Mouse (Mus musculus) stomach, embryonic 16.5 days (tissue): ENCODE measurements around the gene Auts2. TPM values are rescaled to one million over a fixed set of nuclear protein-coding genes. Genes with fewer than 3 reads are reported as not detected.

Experiments
- ATAC-seq: fragments of 200-750 bp; cut with Nextera tagmentation; 2 replicates; pipeline ENCODE4 v1.8.0; 2017; ENCODE audit warnings: moderate number of reproducible peaks, moderate TSS enrichment; ENCODE audit not compliant: insufficient read depth, low FRiP score
- H3K27ac ChIP-seq: fragments of 300-500 bp; sonication (generic); 2 replicates; pipeline ENCODE4 v1.5.1; 2014; ENCODE audit warnings: low read length
- H3K27me3 ChIP-seq: fragments of 300-500 bp; sonication (generic); 2 replicates; pipeline ENCODE4 v1.6.1; 2014; ENCODE audit warnings: low read length, control low read depth, mixed read lengths; ENCODE audit not compliant: control insufficient read depth, insufficient read depth
- H3K36me3 ChIP-seq: fragments of 300-500 bp; sonication (generic); 2 replicates; pipeline ENCODE4 v1.6.1; 2014; ENCODE audit warnings: low read length; ENCODE audit not compliant: control insufficient read depth, insufficient read depth
- H3K4me1 ChIP-seq: fragments of 300-500 bp; sonication (generic); 2 replicates; pipeline ENCODE4 v1.6.1; 2014; ENCODE audit warnings: low read length, control low read depth, mixed read lengths; ENCODE audit not compliant: control insufficient read depth, insufficient read depth
- H3K4me2 ChIP-seq: fragments of 300-500 bp; sonication (generic); 2 replicates; pipeline ENCODE4 v1.6.1; 2014; ENCODE audit warnings: low read depth, low read length, mixed read lengths
- H3K4me3 ChIP-seq: fragments of 300-500 bp; sonication (generic); replicated peaks from 2 replicates; pipeline ENCODE4 v1.5.1; 2014; ENCODE audit warnings: mild to moderate bottlenecking, low read length
- H3K9ac ChIP-seq: fragments of 300-500 bp; sonication (generic); 2 replicates; pipeline ENCODE4 v1.6.1; 2014; ENCODE audit warnings: low read length
- H3K9me3 ChIP-seq: fragments of 300-500 bp; sonication (generic); replicated peaks from 2 replicates; pipeline ENCODE4 v1.6.1; 2016; ENCODE audit warnings: low read length, control low read depth; ENCODE audit not compliant: control insufficient read depth
- WGBS: fragments of 180-500 bp; shearing (Covaris S2); extraction: QIAGEN DNeasy Blood & Tissue Kit; methylation state at CpG from one replicate; pipeline ENCODE4 v1.1.7; 2014; 5-methylcytosine and 5-hydroxymethylcytosine counted together
- polyA plus RNA-seq: library from polyadenylated mRNA; unstranded; fragments of >200 nt; fragmentation: Nextera tagmentation; extraction: Ambion mirVana; gene quantifications from 2 replicates; pipeline ENCODE4 v1.2.1, GENCODE M21; 2015

Auts2 gene
- polyA plus RNA-seq, 1 experiment from 2014 or later: 20.1 TPM

- H3K4me1 ChIP-seq: peaks cover 6% of the 10 kb centered on the region; the same call in 1 of the 2 replicates
- H3K4me2 ChIP-seq: peak overlapping the region; percentile 87
- peak overlapping the region; percentile 77 for H3K4me3 ChIP-seq
- no peaks in the 10 kb centered on the region for H3K9me3 ChIP-seq
- H3K27ac ChIP-seq: peak overlapping the region; percentile 83
- H3K27me3 ChIP-seq: no peaks in the 10 kb centered on the region; the same call in 1 of the 2 replicates
- no peaks in the 10 kb centered on the region for H3K36me3 ChIP-seq
- H3K9ac ChIP-seq: peak overlapping the region; percentile 80
- ATAC-seq: no peak
- under 1% methylated on average over 46 of the region's 46 CpGs for WGBS
Measured at GRCm38 (mm10) chr5:132541371-132541931, 1.7 kb downstream of the Auts2 start.

- H3K36me3 ChIP-seq: no peaks in the 10 kb centered on the region
- peaks cover 6% of the 10 kb centered on the region; the same call in 1 of the 2 replicates for H3K4me1 ChIP-seq
- 6% methylated on average over 7 of the region's 7 CpGs for WGBS
- no peaks in the 10 kb centered on the region; the same call in 1 of the 2 replicates for H3K27me3 ChIP-seq
- H3K9me3 ChIP-seq: no peaks in the 10 kb centered on the region
- H3K4me3 ChIP-seq: peak overlapping the region; percentile 77
- peak overlapping the region; percentile 87 for H3K4me2 ChIP-seq
- ATAC-seq: no peak
- peak overlapping the region; percentile 83; the same call in 1 of the 2 replicates for H3K27ac ChIP-seq
- H3K9ac ChIP-seq: peak overlapping the region; percentile 80
Measured at GRCm38 (mm10) chr5:132540841-132541311, 2.3 kb downstream of the Auts2 start.

GRCm38 (mm10) chr5:132537475-132537874 lies 5.7 kb downstream of the Auts2 start:
- Histone ChIP-seq H3K4me1 (peaks cover 6% of the 10 kb centered on the region; the same call in 1 of the 2 replicates), H3K9ac (no peak overlapping the region), H3K9me3 (no peaks in the 10 kb centered on the region), H3K27ac (no peak overlapping the region), H3K4me3 (no peak overlapping the region), H3K27me3 (no peaks in the 10 kb centered on the region), H3K4me2 (no peak overlapping the region), H3K36me3 (no peaks in the 10 kb centered on the region)
- 79% methylated on average over 4 of the region's 4 CpGs for WGBS
- ATAC-seq: no peak

GRCm38 (mm10) chr5:132526395-132526794 lies 16.7 kb downstream of the Auts2 start:
- 0 out of 2 replicates have a peak, but pooled peaks cover 8% of the 10 kb centered on the region for H3K4me1 ChIP-seq
- no peak overlapping the region for H3K4me3 ChIP-seq
- H3K36me3 ChIP-seq: no peaks in the 10 kb centered on the region
- no peak for ATAC-seq
- H3K27me3 ChIP-seq: no peaks in the 10 kb centered on the region
- H3K4me2 ChIP-seq: no peak overlapping the region
- 83% methylated on average over 3 of the region's 3 CpGs for WGBS
- H3K27ac ChIP-seq: no peak overlapping the region
- H3K9ac ChIP-seq: no peak overlapping the region
- no peaks in the 10 kb centered on the region for H3K9me3 ChIP-seq

GRCm38 (mm10) chr5:132521358-132521873 lies 21.7 kb downstream of the Auts2 start:
- H3K9me3 ChIP-seq: no peaks in the 10 kb centered on the region
- H3K36me3 ChIP-seq: no peaks in the 10 kb centered on the region
- ATAC-seq: no peak
- WGBS: 79% methylated on average over 12 of the region's 12 CpGs
- H3K27ac ChIP-seq: no peak overlapping the region
- H3K4me2 ChIP-seq: no peak overlapping the region
- H3K27me3 ChIP-seq: no peaks in the 10 kb centered on the region
- peaks cover 9% of the 10 kb centered on the region; the same call in 1 of the 2 replicates for H3K4me1 ChIP-seq
- no peak overlapping the region for H3K4me3 ChIP-seq
- no peak overlapping the region for H3K9ac ChIP-seq

GRCm38 (mm10) chr5:132517879-132518278 lies 25.3 kb downstream of the Auts2 start:
- no peaks in the 10 kb centered on the region for H3K36me3 ChIP-seq
- H3K4me1 ChIP-seq: peaks cover 28% of the 10 kb centered on the region
- H3K4me3 ChIP-seq: no peak overlapping the region
- no peaks in the 10 kb centered on the region for H3K27me3 ChIP-seq
- no peaks in the 10 kb centered on the region for H3K9me3 ChIP-seq
- no peak overlapping the region for H3K9ac ChIP-seq
- WGBS: 82% methylated on average over 6 of the region's 6 CpGs
- no peak overlapping the region for H3K4me2 ChIP-seq
- ATAC-seq: no peak
- H3K27ac ChIP-seq: no peak overlapping the region

- no peaks in the 10 kb centered on the region for H3K36me3 ChIP-seq
- peaks cover 22% of the 10 kb centered on the region for H3K4me1 ChIP-seq
- H3K27me3 ChIP-seq: no peaks in the 10 kb centered on the region
- H3K9me3 ChIP-seq: no peaks in the 10 kb centered on the region
- no peak overlapping the region for H3K9ac ChIP-seq
- H3K27ac ChIP-seq: no peak overlapping the region
- no peak for ATAC-seq
- WGBS: 56% methylated on average over 6 of the region's 6 CpGs
- no peak overlapping the region for H3K4me2 ChIP-seq
- no peak overlapping the region for H3K4me3 ChIP-seq
Measured at GRCm38 (mm10) chr5:132514521-132514920, 28.6 kb downstream of the Auts2 start.

- peaks cover 20% of the 10 kb centered on the region for H3K4me1 ChIP-seq
- H3K27me3 ChIP-seq: no peaks in the 10 kb centered on the region
- no peak for ATAC-seq
- H3K36me3 ChIP-seq: no peaks in the 10 kb centered on the region
- H3K4me3 ChIP-seq: no peak overlapping the region
- no peak overlapping the region for H3K4me2 ChIP-seq
- no peak overlapping the region for H3K9ac ChIP-seq
- no peaks in the 10 kb centered on the region for H3K9me3 ChIP-seq
- H3K27ac ChIP-seq: no peak overlapping the region
- 65% methylated on average over 7 of the region's 7 CpGs for WGBS
Measured at GRCm38 (mm10) chr5:132513206-132513605, 29.9 kb downstream of the Auts2 start.

GRCm38 (mm10) chr5:132509464-132509885 lies 33.7 kb downstream of the Auts2 start:
- Histone ChIP-seq H3K9me3 (no peaks in the 10 kb centered on the region), H3K27me3 (no peaks in the 10 kb centered on the region), H3K36me3 (no peaks in the 10 kb centered on the region), H3K9ac (no peak overlapping the region), H3K4me3 (no peak overlapping the region), H3K27ac (no peak overlapping the region), H3K4me2 (peak overlapping the region; percentile 35; the same call in 1 of the 2 replicates), H3K4me1 (peaks cover 19% of the 10 kb centered on the region)
- 42% methylated on average over 9 of the region's 9 CpGs for WGBS
- no peak for ATAC-seq
